Mouse (Mus musculus) gastrocnemius, postnatal 36 days (tissue): ENCODE measurements around the gene BC024978. TPM values are rescaled to one million over a fixed set of nuclear protein-coding genes. Genes with fewer than 3 reads are reported as not detected.
"Not testable (repeated sequence)": the region's sequence is repeated elsewhere in the genome, so short reads cannot be mapped to it uniquely, and the experiment has no call there.

Experiments
- DNase-seq, 2 experiments: peaks; one replicate each; pipeline ENCODE4 v3.0.0; 2022
- intact Hi-C: fragments of 180-260 bp; cut with DNase I; formaldehyde crosslinking; loops from one replicate; pipeline ENCODE4 v1.15.1; 2025
- total RNA-seq, 2 experiments: library from RNA; stranded (reverse); gene quantifications; 2 replicates each; pipeline ENCODE4 v1.2.3; 2021

BC024978 gene
- total RNA-seq, 2 experiments from 2014 or later, result 11.6 to 18.1 TPM

DNA sequence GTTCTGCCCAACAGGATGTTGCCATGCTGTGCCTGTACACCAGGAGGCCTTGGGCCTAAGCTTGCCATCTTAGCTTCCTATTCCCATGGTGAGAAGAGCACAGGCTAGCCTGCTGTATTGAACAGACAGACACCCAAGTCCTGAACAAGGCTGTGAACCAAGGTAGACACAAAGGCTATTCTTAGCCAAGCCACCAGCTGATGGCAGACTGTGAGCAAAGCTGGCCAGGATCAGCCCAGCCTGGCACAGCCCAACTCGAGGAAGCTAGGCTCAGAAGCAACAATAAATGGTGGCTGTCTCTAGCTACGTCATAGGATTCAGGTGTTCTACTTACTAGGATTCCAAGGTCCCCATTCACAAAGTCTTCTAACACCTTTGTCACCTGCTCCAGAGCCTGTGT is 17.0 kb downstream of the BC024978 start:
- intact Hi-C loops, result no loop called here
- no peak for DNase-seq

GRCm38 (mm10) chr7:27218586-27218985 is 23.0 kb downstream of the BC024978 start:
- intact Hi-C loops, result no loop called here

DNA sequence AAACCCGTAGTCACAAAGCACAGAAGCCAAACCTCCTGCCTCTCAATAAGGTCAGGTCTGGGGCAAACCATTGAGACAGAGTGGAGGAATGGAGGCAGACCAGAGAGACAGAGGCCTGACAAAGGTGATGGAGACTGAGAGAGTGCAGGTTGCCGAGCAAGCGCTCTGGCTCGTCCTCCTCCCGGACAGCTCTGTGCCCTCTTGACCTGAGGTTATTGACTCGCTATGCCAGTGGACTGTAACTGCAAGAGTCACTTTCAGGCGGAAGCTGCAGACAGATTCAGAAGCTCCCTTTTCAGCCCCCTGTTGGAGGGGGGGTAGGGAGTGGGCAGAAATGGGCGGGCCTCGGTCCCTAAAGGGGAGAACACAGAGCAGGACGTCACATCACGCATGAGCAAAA is 24.4 kb downstream of the BC024978 start:
- intact Hi-C loops, result no loop called here

More at GRCm38 (mm10) chr7:27218586-27218985, 23.0 kb downstream of the BC024978 start:
- no peak for DNase-seq

DNA sequence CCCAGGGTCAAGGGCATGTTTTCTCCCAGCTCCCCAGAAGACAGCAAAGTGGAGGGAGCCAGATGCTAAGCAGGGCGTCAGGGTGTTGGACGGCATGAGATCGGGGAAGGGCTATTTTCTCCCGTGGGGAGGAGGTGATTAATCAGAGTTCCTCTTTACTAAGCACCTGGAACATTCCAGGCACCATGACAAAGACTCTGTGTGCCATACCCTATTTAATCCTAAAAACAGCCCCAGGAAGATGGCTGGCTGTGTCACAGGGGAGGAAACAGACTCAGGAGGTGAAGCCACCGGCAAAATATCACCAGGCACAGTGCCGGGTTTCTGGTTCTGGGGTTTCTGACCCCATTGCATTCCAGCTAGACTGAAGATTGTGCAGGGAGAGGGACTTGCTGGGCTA is 26.4 kb downstream of the BC024978 start:
- DNase-seq, result no peak
- intact Hi-C loops, result no loop called here

More for the DNA sequence above, 24.4 kb downstream of the BC024978 start:
- no peak for DNase-seq

- DNase-seq, result no peak
- intact Hi-C loops, result no loop called here
These were observed 27.0 kb downstream of the BC024978 start for GRCm38 (mm10) chr7:27222538-27222937.

- intact Hi-C loops, result loop anchor here (5.0 kb wide), 1 partner anchor 63 kb away; no protein-coding TSS in a partner anchor
- peak in 1 of 2 experiments; percentile 19 for DNase-seq
These were observed 29.4 kb downstream of the BC024978 start for GRCm38 (mm10) chr7:27224877-27225575.

DNA sequence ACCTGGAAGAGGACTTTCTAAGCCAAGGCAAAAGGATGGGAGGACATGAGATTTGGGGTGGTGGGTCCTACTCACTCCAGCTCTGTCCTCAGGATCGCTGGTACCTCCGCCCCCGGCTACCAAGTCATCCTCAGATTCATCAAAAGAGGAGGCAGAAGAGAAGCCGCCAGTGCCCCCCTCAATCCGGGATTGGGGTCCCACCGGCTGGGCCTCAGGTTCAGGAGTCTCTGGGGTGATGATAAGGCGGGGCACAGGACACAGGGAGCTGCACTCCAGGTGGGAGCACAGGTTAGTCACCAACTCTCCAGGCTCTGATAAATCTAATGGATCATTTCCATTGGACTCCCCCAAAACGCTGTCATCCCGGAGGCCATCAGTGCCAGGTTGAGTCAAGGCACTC is 31.7 kb downstream of the BC024978 start:
- intact Hi-C loops, result loop anchor here (2.0 to 5.0 kb wide), 2 partner anchors 28 to 65 kb away; no protein-coding TSS in a partner anchor
- no peak for DNase-seq

DNA sequence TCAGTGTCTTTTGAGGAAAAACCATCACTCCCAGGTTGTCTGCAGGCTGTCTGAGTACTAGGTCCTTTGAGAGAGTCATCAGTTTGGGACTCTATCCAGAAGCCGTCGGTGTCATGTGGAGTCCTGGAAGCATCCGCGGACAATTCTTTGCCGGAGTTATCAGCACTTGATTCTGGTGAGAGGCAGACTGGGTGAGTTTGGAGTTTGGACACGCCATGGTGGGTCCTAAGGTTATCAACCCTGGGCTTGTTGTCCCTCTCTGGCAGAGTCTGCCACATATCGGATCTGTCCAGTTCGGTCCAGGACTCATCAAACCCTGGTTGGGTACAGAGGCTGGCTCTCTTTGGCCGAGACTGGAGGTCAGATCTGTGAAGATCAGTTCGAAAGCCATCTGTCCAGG is 32.1 kb downstream of the BC024978 start:
- intact Hi-C loops, result loop anchor here (2.0 to 5.0 kb wide), 2 partner anchors 29 to 65 kb away; no protein-coding TSS in a partner anchor
- DNase-seq, result no peak

DNA sequence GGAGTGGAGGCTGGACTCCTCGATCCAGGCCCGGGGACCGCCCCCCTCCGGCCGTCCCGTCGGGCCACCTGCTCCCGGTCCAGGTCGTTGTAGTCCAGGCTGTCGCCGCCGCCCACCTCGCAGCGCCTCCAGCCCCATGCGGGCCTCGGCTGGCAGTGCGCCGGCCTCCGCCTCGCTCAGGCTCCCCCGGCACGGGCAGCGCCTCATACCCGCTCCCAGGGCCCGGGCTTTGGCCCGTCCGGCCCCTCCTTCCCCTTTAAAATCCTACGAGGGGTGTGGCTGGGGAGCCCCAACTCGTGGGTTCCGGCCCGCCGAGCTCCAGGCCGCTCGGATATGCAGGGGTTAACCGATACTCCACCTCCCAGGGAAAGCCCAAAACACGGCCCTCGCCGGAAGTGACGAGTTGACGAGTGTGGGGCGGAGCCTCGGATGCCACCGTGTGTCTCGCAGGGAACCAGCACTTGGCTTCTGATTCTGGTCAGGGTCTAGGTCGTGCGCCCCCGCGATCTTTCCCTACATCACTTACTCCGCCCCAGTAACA is 32.8 kb downstream of the BC024978 start, which contains the start of gene Itpkc:
Gene Itpkc (minus strand): TSS at position 381 of the 541 bp plus-strand sequence.
- intact Hi-C loops, result loop anchor here (5.0 kb wide), 1 partner anchor 66 kb away; no protein-coding TSS in a partner anchor
- DNase-seq, result peak; percentile 86 to 87

- DNase-seq, result no peak
- intact Hi-C loops, result loop anchor here (5.0 kb wide), 1 partner anchor 67 kb away; no protein-coding TSS in a partner anchor
These were observed 33.3 kb downstream of the BC024978 start for GRCm38 (mm10) chr7:27228865-27229264.

DNA sequence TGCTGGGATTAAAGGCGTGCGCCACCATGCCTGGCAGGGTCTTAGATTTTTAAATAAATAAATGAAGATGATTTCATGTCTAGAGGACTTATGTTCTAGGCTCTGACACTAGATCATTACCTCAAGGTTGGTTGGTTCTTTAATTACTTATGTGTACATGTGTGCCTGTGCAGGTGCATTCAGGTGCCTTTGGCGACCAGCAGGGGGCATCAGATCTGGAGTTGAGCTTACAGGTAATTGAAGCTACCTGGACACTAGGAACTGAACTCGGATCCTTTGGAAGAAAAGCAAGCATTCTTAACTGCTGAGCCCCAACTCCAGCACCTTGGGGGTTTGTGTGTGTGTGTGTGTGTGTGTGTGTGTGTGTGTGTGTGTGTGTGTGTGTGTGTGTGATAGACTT is 35.2 kb downstream of the BC024978 start:
- intact Hi-C loops, result no loop called here
- DNase-seq, result no peak

DNA sequence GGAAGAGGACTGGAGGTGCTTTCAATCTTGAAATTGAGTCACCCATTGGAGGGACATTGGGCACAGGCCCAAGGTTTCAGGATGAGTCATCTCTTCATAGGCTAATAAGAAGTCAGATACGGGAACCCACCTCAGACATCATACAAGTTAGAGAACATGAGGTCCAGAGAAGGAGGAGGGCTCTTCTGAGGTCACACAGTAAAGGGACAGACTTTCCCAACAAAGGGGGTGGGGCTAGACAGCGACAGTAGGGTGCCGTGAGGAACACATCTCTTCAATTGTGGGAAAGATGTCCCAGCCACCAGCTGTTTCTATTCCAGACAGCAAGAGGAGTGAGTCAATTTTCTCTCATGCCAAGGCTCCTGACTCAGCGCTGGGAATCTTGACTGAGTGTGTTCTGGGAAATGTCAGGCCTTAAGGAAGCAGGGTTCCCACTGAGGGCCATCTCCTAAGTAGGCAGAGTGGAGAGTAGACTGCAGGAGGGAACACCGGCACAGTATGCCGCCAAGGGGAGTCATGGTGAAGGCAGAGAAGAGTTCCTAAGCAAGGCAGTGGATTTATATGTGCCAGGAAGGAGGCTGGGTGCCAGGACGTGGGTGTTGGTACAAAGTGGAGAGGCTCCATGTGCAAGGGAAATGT is 36.2 kb downstream of the BC024978 start:
- intact Hi-C loops, result no loop called here
- no peak for DNase-seq

DNA sequence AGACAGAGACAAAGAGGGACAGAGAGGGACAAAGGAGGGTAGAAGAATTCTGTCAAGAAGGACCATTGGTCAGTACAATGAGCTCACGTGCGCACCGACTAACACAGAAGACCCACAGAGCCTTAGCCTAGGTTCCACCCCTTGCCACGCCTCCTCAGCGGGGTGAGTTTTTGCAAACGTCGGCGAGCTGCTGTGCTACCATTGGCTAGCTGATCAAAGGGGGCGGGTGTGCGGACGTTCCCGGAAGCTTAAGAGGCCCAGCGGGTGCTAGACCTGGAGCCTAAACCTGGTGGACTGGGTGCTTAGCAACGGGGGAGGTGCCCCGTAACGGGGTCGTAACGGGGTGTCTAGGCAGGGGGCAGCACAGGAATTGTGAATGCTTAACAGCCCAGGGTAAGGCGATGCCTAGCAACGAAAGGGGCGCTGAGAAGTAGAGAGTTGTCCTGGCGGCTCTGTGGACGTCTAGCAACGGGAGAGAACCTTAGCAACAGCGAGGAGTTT is 37.2 kb downstream of the BC024978 start, which contains the start of gene Coq8b:
Gene Coq8b (plus strand): TSS at position 243 of the 501 bp plus-strand sequence.
- intact Hi-C loops, result no loop called here

DNA sequence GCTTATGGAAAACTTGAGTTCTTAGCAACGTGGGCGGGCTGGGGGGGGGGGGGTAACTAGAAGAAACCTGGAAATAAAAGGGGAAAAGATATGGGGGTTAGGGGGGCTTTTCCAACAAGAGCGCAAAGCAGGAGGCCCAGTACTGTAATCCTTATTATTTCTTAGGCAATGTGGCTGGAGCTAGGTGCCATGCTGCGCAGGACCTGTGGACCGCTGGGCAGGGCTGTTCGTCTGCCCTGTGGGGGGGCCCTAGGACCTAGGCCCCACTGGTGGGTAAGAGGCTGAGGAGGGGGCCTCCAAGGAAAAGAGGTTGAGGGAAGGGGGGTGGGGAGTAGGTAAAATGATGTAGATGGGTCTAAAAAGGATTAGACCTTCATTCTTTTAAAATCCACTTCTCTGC is 37.7 kb downstream of the BC024978 start:
- DNase-seq, result no peak
- intact Hi-C loops, result no loop called here

More for the DNA sequence above, 37.2 kb downstream of the BC024978 start, which contains the start of gene Coq8b:
- peak; percentile 87 to 91 for DNase-seq

DNA sequence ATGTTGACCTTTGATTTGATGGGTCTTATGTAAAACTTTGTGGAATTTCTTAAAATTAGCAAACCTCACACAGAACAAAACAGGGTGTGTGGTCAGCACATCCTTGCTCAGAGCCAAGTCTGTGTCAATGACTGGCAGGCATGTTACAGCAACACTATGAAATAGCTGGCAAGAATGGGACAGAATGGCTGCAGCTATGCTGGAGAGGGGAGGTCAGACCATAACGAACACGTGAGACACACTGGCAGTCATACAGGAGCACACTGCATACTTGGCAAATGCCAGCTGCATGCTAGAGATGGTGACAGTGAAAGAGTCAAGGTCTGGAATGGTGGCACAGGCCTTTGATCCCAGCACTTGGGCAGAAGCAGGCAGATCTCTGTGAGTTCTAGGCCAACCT is 40.1 kb downstream of the BC024978 start:
- DNase-seq, result no peak

DNA sequence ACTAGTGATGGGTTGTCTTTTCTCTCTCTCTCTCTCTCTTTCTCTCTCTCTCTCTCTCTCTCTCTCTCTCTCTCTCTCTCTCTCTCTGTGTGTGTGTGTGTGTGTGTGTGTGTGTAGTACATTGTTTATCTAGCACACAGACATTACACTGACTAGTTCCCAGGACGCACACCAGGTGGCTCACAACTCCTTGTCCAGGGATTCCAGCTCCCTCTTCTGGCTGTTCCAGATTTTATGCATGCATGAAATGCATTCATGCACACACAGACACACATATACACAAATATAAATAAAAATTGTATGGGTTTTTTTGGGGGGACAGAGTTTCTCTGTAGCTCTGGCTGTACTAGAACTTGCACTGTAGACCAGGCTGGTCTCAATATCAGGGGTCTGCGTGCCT is 41.9 kb downstream of the BC024978 start:
- no peak for DNase-seq

More for the DNA sequence above, 40.1 kb downstream of the BC024978 start:
- intact Hi-C loops, result no loop called here

GRCm38 (mm10) chr7:27238568-27238967 is 43.0 kb downstream of the BC024978 start:
- DNase-seq, result no peak
- intact Hi-C loops, result no loop called here

More for the DNA sequence above, 41.9 kb downstream of the BC024978 start:
- intact Hi-C loops, result no loop called here

DNA sequence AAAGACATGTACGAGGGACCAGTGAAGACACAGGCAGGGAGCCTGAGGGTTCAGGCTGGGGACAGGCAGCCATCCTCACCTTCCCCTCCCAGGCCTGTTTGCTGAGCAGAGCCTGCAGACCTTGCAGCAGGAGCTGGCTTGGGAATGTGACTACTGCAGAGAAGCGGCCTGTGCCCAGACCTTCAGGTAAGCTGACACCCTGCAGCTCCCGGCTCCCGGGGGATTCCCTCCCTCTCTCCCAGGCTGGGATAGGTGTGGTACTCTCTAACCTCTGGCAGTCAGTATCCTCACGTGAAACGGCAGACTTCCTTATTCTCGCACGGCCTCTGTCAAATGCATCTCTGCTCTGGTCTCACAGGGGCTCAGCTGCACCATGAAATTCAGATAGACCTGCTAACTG is 47.6 kb downstream of the BC024978 start:
- DNase-seq, result no peak

DNA sequence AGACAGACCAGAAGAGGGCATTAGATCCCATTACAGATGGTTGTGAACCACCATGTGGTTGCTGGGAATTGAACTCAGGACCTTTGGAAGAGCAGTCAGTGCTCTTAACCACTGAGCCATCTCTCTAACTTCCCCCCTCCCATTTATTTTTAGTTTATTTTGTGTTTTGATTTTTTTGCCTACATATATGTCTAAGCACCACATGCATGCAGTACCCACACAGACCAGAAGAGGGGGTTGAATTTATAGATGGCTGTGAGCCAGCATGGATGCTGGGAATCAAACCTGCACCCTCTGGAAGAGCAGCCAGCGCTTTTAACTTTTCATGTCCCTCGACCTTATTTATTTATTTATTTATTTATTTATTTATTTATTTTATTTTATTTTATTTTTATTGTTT is 48.5 kb downstream of the BC024978 start:
- intact Hi-C loops, DNase-seq: not testable (repeated sequence)

More for the DNA sequence above, 47.6 kb downstream of the BC024978 start:
- intact Hi-C loops, result no loop called here

GRCm38 (mm10) chr7:27249146-27249545 is 53.6 kb downstream of the BC024978 start:
- intact Hi-C loops, result no loop called here
- no peak for DNase-seq

DNA sequence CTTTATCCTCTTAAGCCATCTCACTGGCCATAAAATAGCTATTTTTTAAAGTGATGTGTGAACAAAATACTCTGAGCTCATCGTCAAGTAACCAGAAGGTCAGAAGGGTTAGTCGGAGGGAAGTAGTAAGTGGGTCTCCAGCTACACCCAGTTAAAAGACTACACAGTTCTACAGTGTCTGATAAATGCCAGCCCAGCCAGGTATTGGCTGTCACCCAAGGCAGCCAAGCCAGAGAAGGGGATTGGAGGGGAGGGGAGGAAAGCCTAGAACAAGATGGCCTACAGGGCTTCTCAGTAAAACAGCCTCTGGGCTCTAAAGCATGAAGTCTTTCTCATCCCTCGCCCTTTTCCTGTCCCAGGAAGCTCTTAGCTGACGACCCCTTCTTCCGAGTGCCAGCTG is 54.3 kb downstream of the BC024978 start:
- no peak for DNase-seq
- intact Hi-C loops, result no loop called here
